11 mouse cellular contexts compared by ENCODE assay signal in the genomic region with DNA sequence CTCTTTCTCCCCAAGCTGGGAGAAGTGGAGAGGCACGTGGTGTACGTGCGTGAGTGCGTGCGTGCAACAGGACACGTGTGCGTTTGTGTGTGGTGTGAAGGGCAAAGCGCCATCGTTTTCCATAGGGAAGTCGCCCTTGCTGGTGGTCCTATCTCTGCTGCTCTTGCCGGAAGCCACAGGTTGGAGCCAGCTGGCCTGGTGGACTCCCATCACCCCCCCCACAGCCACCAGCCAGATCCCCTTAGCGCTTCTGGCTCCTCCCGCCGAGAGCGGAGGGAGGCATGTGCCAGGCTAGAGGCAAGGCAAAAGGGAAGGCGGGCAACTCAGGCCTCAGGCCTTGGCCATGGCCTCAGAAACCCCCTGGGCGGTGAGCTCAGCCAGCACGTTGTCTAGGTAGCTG. TPM values are rescaled to one million over a fixed set of nuclear protein-coding genes. Genes with fewer than 3 reads are reported as not detected.
A peak's percentile ranks its signal among the peaks of the same experiment; 100 is the strongest.
DNase-seq lines count a peak whose midpoint lies in the region; ATAC-seq and TF ChIP-seq lines count a peak whose summit lies in the region.
"Had no signal": no experiment of that assay in that cellular context is flagged by ENCODE, and none has a peak within 500 bp of the region (broad histone marks: within the 10 kb centered on the region; RNA-seq: fewer than 3 reads in every experiment).

No protein-coding gene starts in this region.

- WGBS in forebrain, embryonic 15.5 days = 73% methylated on average over 18 of the region's 18 CpGs
- WGBS in midbrain, embryonic 11.5 days = 87% methylated on average over 18 of the region's 18 CpGs

- H3K9ac ChIP-seq in forebrain, embryonic 15.5 days (replicated peaks) = no peak overlapping the region
- peak overlapping the region; percentile 49 for H3K9ac ChIP-seq in midbrain, embryonic 11.5 days (ENCODE audit: low read length)

- peaks cover 10% of the 10 kb centered on the region; the same call in 1 of the 2 replicates for H3K36me3 ChIP-seq in forebrain, embryonic 15.5 days
- H3K36me3 ChIP-seq in midbrain, embryonic 11.5 days (ENCODE audit: control insufficient read depth, insufficient read depth, low read length) = no peaks in the 10 kb centered on the region

- no peaks in the 10 kb centered on the region; the same call in 1 of the 2 replicates for H3K4me1 ChIP-seq in cortical plate, adult 2 months (ENCODE audit: control insufficient read depth, insufficient read depth, low read length)
- H3K4me1 ChIP-seq in forebrain, embryonic 15.5 days = peaks cover 18% of the 10 kb centered on the region
- peaks cover 16% of the 10 kb centered on the region for H3K4me1 ChIP-seq in midbrain, embryonic 11.5 days (ENCODE audit: control insufficient read depth, insufficient read depth, low read length)

- TF ChIP-seq CTCF in cortical plate, adult 2 months (IDR thresholded peaks at IDR 0.05; ENCODE audit: extremely low read depth, insufficient read depth, low read length) = no peak

- DNase-seq in left cerebral cortex, postnatal 14 days (ENCODE audit: low spot score in 2 of 2) = peak; percentile 49 to 62
- no peak for DNase-seq in left cerebral cortex, adult 18-20 months (ENCODE audit: low spot score in 2 of 2)
- DNase-seq in midbrain, embryonic 11.5 days (ENCODE audit: low spot score, missing footprints) = no peak
- no peak for DNase-seq in kidney, adult 8-10 months
- DNase-seq in gastrocnemius, adult 18-20 months (ENCODE audit: low spot score) = no peak

- no peak overlapping the region for H3K4me2 ChIP-seq in forebrain, embryonic 15.5 days (replicated peaks)
- H3K4me2 ChIP-seq in midbrain, embryonic 11.5 days = no peak overlapping the region; the same call in 1 of the 2 replicates

- no peaks in the 10 kb centered on the region for H3K9me3 ChIP-seq in forebrain, embryonic 15.5 days
- H3K9me3 ChIP-seq in midbrain, embryonic 11.5 days (ENCODE audit: control insufficient read depth, low read length) = no peaks in the 10 kb centered on the region

- intact Hi-C loops in left cerebral cortex, postnatal 14 days (cut with DNase I) = loop anchor here (1.0 kb wide), 1 partner anchor 30 kb away; a partner anchor contains a TSS

- TF ChIP-seq POLR2A in cortical plate, adult 2 months (IDR thresholded peaks at IDR 0.05; ENCODE audit: extremely low read depth, insufficient read depth, low read length) = no peak

- peak overlapping the region; percentile 25; the same call in 1 of the 2 replicates for H3K27ac ChIP-seq in cortical plate, adult 2 months (ENCODE audit: insufficient read depth, low read length)
- H3K27ac ChIP-seq in forebrain, embryonic 15.5 days (replicated peaks) = peak overlapping the region; percentile 56; the same call in 1 of the 2 replicates
- no peak overlapping the region for H3K27ac ChIP-seq in midbrain, embryonic 11.5 days (ENCODE audit: low read depth, low read length)
- H3K27ac ChIP-seq: gastrocnemius, adult 2 months had no signal

- 0 out of 2 replicates have a peak, but pooled peaks have one; percentile 5 for ATAC-seq in forebrain, embryonic 15.5 days (replicated peaks)
- ATAC-seq in midbrain, embryonic 11.5 days (ENCODE audit: low FRiP score) = no peak
- no peak for ATAC-seq in megakaryocyte, adult 5-6 weeks (ENCODE audit: poor library complexity, severe bottlenecking)

- H3K27me3 ChIP-seq in forebrain, embryonic 15.5 days = no peaks in the 10 kb centered on the region
- peaks cover 17% of the 10 kb centered on the region for H3K27me3 ChIP-seq in midbrain, embryonic 11.5 days (ENCODE audit: control insufficient read depth, insufficient read depth, low read length)

- H3K4me3 ChIP-seq in cortical plate, adult 2 months (ENCODE audit: insufficient read depth, low read length) = no peak overlapping the region
- H3K4me3 ChIP-seq in forebrain, embryonic 15.5 days = no peak overlapping the region
- no peak overlapping the region for H3K4me3 ChIP-seq in midbrain, embryonic 11.5 days (ENCODE audit: low read depth, low read length)

RNA-seq across cellular contexts. Expression of a gene that starts 30.8 kb away (rescaled TPM):
- total RNA-seq in left cerebral cortex, postnatal 14 days (2021) = 10 to 100 TPM; 72.6 to 80.1 TPM
- total RNA-seq in left cerebral cortex, adult 18-20 months (2021) = 10 to 100 TPM; 73.1 to 78.8 TPM
- 89.7 and 91.8 TPM in 2 replicates for polyA plus RNA-seq in cortical plate, adult 2 months (2012; rRNA removed)
- 48.2 and 52.8 TPM in 2 replicates for polyA plus RNA-seq in forebrain, embryonic 15.5 days (2015; fragmentation: Nextera tagmentation; extraction: Ambion mirVana)
- 5.1 and 5.2 TPM in 2 replicates for polyA plus RNA-seq in midbrain, embryonic 11.5 days (2014; fragmentation: Nextera tagmentation; extraction: Ambion mirVana)
- total RNA-seq in megakaryocyte, adult 5-6 weeks (2015) = 0.30 and 0.40 TPM in 2 replicates
- not detected in 2 replicates for total RNA-seq in megakaryocyte, adult 5-6 weeks (2017)
- total RNA-seq in gastrocnemius, adult 18-20 months (2021) = under 1 TPM; 0.41 to 0.74 TPM

RNA-seq across cellular contexts. Expression of a gene that starts 32.3 kb away (rescaled TPM):
- 100 to 1,000 TPM in 1 of 2 experiments, 10 to 100 TPM in 1; 94.2 to 107 TPM for total RNA-seq in left cerebral cortex, postnatal 14 days (2021)
- total RNA-seq in left cerebral cortex, adult 18-20 months (2021) = 10 to 100 TPM; 70.5 to 83.0 TPM
- 88.7 and 99.4 TPM in 2 replicates for polyA plus RNA-seq in cortical plate, adult 2 months (2012; rRNA removed)
- 2.7 and 4.2 TPM in 2 replicates for polyA plus RNA-seq in forebrain, embryonic 15.5 days (2015; fragmentation: Nextera tagmentation; extraction: Ambion mirVana)
- polyA plus RNA-seq in midbrain, embryonic 11.5 days (2014; fragmentation: Nextera tagmentation; extraction: Ambion mirVana) = 0.14 TPM in 1 of 2 replicates, not detected in the other
- 0.05 TPM in 1 of 2 replicates, not detected in the other for total RNA-seq in megakaryocyte, adult 5-6 weeks (2015)
- not detected in 2 replicates for total RNA-seq in megakaryocyte, adult 5-6 weeks (2017)
- not detected for total RNA-seq in gastrocnemius, adult 18-20 months (2021)
- total RNA-seq: gastrocnemius, adult 2 months; heart, postnatal 25 days had no signal

RNA-seq across cellular contexts. Expression of a gene that starts 46.9 kb away (rescaled TPM):
- total RNA-seq in left cerebral cortex, postnatal 14 days (2021) = not detected
- not detected for total RNA-seq in left cerebral cortex, adult 18-20 months (2021)
- polyA plus RNA-seq in cortical plate, adult 2 months (2012; rRNA removed) = 0.10 and 0.19 TPM in 2 replicates
- 0.47 and 1.2 TPM in 2 replicates for polyA plus RNA-seq in forebrain, embryonic 15.5 days (2015; fragmentation: Nextera tagmentation; extraction: Ambion mirVana)
- polyA plus RNA-seq in midbrain, embryonic 11.5 days (2014; fragmentation: Nextera tagmentation; extraction: Ambion mirVana) = not detected in 2 replicates
- not detected in 2 replicates for total RNA-seq in megakaryocyte, adult 5-6 weeks (2015)
- total RNA-seq in megakaryocyte, adult 5-6 weeks (2017) = not detected in 2 replicates
- not detected for total RNA-seq in gastrocnemius, adult 18-20 months (2021)
- total RNA-seq: gastrocnemius, adult 2 months; heart, postnatal 25 days had no signal
- polyA plus RNA-seq: spleen, adult 2 months had no signal

Comparison
In these comparisons a context has a peak if more than half of its experiments do, and no peak if none do; other contexts are left out.
1. DNase-seq: peak in left cerebral cortex, postnatal 14 days (2 of 2); none in left cerebral cortex, adult 18-20 months (0 of 2), midbrain, embryonic 11.5 days (single experiment), kidney, adult 8-10 months (0 of 2) and gastrocnemius, adult 18-20 months (single experiment).
2. RNA of a gene that starts 30.8 kb away (total RNA-seq): 72.6 to 80.1 TPM in left cerebral cortex, postnatal 14 days and 73.1 to 78.8 TPM in left cerebral cortex, adult 18-20 months; 0.41 to 0.74 TPM in gastrocnemius, adult 18-20 months and 0.30 to 0.40 TPM in megakaryocyte, adult 5-6 weeks; every median in the first group is over 10 times any median in the second.
3. RNA of a gene that starts 32.3 kb away (total RNA-seq): 94.2 to 107 TPM in left cerebral cortex, postnatal 14 days and 70.5 to 83.0 TPM in left cerebral cortex, adult 18-20 months; not detected in gastrocnemius, adult 18-20 months and 0.05 TPM in megakaryocyte, adult 5-6 weeks; every median in the first group is over 10 times any median in the second.